Mouse (Mus musculus) urinary bladder, postnatal 10 days (tissue): ENCODE data around the gene Ccl2.

Experiments
- DNase-seq: peaks from one replicate; pipeline ENCODE4 v3.0.0; 2022; ENCODE audit warnings: low spot score

The Ccl2 gene

GRCm38 (mm10) chr11:82035857-82036256 is 486 bp downstream of the Ccl2 start:
- no peak for DNase-seq

GRCm38 (mm10) chr11:82038535-82038934 is 3.2 kb downstream of the Ccl2 start, which contains the start of gene Gm17268:
Gene Gm17268 (minus strand): TSS chr11:82038562.
- DNase-seq: no peak

- DNase-seq: no peak
These were observed 3.8 kb downstream of the Ccl2 start for GRCm38 (mm10) chr11:82039132-82039660.

DNA sequence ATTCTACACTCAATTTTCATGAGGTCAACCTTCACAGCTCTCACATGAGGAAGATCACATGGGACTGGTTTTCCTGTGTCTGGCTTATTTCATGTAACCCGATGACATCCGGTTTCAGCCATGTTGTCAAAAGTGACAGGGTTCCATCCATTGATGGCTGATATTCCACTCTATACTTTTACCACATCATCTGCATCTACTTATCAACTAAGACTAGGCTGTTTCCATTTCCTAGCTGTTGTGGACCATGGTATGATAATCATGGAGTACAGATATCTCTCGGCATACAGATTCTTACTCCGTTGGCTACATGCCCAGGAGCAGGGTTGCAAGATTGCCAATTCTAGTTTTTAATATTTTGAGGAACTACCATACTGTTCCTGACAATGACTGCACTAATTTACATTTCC is 6.3 kb downstream of the Ccl2 start:
- DNase-seq: no peak

- no peak for DNase-seq
These were observed 10.1 kb downstream of the Ccl2 start, which contains the start of gene Ccl7 for GRCm38 (mm10) chr11:82045471-82045870. Gene Ccl7 (plus strand): TSS chr11:82045712.

DNA sequence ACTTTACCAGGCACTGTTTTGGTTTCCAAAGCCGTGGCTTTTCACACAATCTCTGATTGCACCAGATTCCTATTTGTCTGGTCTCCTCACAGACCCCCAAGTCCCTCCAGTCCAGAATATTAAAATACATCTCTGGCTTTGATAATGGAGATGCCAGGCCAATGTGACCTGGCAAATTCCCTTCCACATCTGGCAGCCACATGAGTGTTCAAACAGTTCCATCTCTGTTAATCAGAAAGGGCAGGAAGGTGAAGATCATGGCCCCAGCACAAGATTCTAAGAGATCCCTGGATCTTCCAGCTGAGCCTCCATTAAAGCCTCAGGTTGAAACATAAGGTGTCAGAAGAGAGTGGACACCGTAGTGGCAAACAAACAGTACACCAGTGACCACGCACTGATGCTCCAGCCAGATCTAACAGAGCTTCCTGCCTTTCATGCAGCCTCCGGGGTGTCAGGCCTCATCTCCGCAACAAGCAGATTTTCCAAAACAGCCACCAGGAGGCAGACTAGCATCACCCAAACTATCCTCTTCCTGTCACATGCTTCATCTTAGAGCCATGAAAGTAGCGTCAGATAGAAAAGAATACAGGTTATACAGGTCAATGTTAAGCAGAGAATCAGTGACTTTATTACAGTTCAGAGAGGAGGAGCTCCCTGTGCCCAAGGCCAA is 12.5 kb downstream of the Ccl2 start:
- DNase-seq: no peak

DNA sequence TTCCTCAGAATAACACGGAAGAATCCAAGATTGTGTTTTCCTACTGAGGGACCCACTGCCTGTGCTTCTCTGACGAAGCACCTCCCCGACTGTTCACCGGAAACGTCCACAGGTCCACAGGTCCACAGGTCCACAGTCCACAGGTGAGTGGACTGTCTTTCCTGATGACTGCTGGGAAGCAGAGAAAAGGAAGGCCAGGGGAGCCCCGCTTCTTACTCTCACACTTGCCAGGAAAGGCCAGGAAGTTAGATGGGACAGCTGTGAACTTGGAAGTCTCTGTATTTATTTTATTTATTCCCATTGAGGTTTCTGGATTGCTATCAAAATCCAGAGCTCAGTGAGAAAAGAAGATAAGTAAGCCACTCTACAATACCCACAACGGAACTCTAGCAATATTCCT is 18.5 kb downstream of the Ccl2 start:
- no peak for DNase-seq

- no peak for DNase-seq
These were observed 22.3 kb downstream of the Ccl2 start, which contains the start of gene Ccl11 for GRCm38 (mm10) chr11:82057646-82058045. Gene Ccl11 (plus strand): TSS chr11:82057823.

GRCm38 (mm10) chr11:82062226-82062625 is 26.9 kb downstream of the Ccl2 start:
- no peak for DNase-seq

DNA sequence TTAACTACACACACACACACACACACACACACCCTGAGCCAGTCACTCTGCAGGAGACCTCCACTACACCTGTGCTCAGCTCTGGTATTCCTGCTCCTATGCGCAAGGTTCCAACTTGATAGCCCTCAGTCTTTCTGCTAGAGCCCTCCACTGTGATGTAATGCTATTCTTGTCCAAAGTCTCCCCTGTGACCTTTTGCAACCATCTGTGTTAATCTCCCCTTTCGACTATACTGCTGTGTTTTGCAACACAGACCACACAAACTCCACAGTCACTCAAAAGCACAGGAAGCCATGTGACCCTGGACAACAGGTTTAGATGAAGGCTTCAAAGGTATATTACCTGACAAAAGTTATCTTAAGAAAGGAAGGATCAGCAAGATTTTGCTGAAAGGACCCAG is 28.1 kb downstream of the Ccl2 start:
- no peak for DNase-seq

DNA sequence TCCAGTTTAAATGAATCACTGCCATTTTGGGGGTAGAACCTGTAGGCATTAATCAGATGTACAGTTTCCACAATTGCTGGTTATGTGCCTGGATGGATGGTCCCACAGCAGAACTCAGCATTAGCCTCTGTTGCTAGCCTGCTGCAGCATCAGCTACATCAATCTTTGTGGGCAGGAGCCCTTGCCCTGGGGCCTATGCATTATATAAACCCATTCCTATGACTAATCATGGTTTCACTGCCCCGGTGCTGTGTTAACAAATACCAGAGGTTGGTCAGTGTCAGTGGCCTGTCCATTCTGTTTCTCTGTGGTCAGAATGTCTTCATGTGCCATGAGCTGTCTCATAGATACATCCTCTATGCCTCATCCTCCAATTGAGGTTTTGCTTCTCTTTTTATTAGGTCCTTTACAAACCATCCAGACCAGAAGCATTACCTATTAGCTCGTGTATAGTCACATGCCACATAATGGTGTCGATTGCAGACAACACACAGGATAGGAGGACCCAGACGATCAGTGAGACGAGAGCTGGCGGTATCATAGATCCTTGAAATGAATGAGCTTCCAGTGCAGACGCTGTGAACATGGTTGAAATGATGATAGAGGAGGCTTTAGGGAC is 31.7 kb downstream of the Ccl2 start:
- DNase-seq: no peak

DNA sequence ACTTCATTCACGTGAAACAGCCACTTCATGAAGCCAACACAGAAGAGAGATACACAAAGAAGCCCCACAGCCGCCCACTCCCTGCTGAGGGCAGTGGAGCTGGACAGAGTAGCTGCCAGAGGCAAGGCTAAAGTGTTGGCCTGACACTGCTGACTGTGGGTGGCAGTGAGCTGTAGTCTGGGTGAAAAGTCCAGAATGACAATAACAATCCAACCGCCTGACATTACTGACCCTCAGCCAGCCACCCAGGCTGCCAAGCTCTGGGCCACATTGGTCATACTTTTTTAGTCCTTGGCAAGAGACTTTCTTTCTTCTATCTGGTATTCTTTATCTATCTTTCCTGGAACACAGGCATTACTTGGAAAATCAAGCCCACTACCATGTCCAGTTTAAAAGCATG is 35.7 kb downstream of the Ccl2 start:
- DNase-seq: no peak

- no peak for DNase-seq
These were observed 37.0 kb downstream of the Ccl2 start for GRCm38 (mm10) chr11:82072374-82072773.

DNA sequence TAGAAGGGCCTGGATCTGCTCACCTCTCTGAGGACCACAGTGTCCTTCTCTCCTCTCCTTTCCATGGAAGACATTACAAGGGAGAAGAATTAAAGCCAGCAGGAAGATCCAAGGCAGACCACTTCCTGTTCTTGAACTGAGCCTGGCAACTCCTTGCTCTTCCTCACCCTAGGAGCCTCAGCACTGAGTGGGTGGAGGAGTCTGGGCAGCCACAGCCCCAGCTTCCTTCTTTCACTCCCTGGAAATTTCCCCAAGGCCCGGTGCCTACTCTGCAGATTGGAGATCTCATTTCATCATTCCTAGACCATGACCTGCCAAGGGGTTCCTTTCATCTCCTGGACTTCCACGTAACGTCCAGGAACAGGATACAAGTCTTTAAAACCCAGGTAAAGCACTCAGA is 37.6 kb downstream of the Ccl2 start:
- DNase-seq: no peak

GRCm38 (mm10) chr11:82073686-82074085 is 38.3 kb downstream of the Ccl2 start:
- no peak for DNase-seq

DNA sequence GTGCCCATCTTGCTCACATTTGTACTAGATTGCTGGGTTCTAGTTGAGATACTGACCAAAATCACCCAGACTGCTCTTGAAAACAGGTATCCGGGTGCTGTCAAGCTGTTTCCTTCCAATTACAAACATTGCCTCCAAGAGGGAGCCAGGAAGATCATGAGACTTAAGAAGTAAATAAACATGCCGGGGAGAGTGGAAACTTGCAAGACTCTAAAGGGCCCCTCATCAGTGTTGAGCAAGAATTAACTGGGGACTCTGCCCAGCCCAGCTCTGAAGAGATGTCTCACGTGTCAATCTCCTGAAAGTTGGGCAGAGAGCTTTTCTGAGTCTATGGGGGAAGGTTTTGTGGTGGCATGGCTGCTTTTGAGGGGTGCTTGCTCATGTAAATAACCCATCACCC is 41.7 kb downstream of the Ccl2 start:
- no peak for DNase-seq

DNA sequence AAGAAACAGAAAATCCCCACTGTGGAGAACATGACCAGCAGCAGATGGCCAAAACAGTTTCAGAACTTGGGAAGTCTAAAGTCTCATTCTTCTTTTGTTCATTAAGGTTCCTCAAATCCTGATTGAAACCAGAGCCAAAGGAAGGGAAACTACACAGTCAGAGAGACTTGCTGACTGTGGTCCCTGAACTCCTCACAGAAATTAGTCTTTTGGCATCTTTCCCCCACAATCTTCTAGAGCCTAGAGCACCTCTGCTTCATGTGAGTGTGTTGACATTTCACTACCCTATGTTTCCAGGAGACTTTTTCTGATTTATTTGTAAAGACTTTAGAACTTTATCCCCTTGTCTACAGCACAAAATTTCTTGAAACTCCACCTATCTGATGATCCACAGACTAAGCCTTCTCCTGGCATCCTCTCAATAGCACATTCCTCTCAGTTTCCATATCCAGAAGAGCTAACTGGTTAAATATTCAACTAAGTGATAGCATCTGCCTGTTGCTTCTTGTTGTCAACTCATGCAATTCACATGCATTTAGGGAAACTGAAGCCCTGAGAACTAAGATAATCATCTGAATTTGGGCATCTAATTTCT is 42.9 kb downstream of the Ccl2 start:
- no peak for DNase-seq

DNA sequence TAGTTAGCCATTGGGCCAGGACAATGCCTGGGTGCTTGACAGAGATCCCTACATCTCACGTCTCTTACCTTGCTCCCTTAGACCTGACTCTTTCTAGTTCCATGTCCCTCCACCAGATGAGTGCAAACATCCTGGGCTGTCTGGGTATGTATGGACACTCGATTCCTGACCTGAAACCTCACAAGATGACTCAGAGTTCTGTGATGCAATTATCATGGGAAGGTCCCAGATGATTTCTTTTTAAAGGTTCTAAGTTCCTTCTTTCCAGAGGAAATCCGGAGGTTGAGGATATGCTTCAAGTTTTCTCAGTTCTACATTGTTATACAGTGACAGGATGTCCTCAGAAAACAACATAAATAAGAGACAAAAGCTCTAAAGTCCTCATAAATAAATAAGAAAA is 45.5 kb downstream of the Ccl2 start:
- DNase-seq: no peak

- DNase-seq: no peak
These were observed 49.0 kb downstream of the Ccl2 start for GRCm38 (mm10) chr11:82084360-82084759.
